ENCODE assay signal across 23 mouse cellular contexts in genomic region chr7:134463380-134463779, GRCm38 (mm10).
"Had no signal": no experiment of that assay in that cellular context is flagged by ENCODE, and none has a peak within 500 bp of the region (broad histone marks: within the 10 kb centered on the region; RNA-seq: fewer than 3 reads in every experiment).

No protein-coding gene starts in this region.

- DNase-seq: cerebellum, adult 8-10 months; cerebellum, adult 9-10 months; cerebellum, adult 9-11 months; cerebellum, postnatal 10 days; cerebellum, postnatal 14 days; cerebellum, postnatal 25 days; cerebellum, postnatal 36 days; embryo, embryonic 11 days; forebrain, postnatal 0 days; gastrocnemius, adult 2 months; gastrocnemius, postnatal 10 days; gastrocnemius, postnatal 25 days; gastrocnemius, postnatal 36 days had no signal

- H3K36me3 ChIP-seq: embryonic facial prominence, embryonic 10.5 days; embryonic facial prominence, embryonic 12.5 days; embryonic facial prominence, embryonic 13.5 days; embryonic facial prominence, embryonic 15.5 days; forebrain, embryonic 10.5 days; forebrain, embryonic 12.5 days; forebrain, embryonic 15.5 days had no signal

- H3K4me1 ChIP-seq: embryonic facial prominence, embryonic 10.5 days; embryonic facial prominence, embryonic 12.5 days; embryonic facial prominence, embryonic 13.5 days; embryonic facial prominence, embryonic 15.5 days; forebrain, embryonic 15.5 days had no signal

- H3K9me3 ChIP-seq: embryonic facial prominence, embryonic 10.5 days; embryonic facial prominence, embryonic 12.5 days; embryonic facial prominence, embryonic 13.5 days; embryonic facial prominence, embryonic 15.5 days; forebrain, embryonic 10.5 days; forebrain, embryonic 12.5 days; forebrain, embryonic 13.5 days; forebrain, embryonic 15.5 days had no signal

- H3K27me3 ChIP-seq: embryonic facial prominence, embryonic 12.5 days; embryonic facial prominence, embryonic 13.5 days; embryonic facial prominence, embryonic 15.5 days; forebrain, embryonic 12.5 days; forebrain, embryonic 13.5 days; forebrain, embryonic 15.5 days had no signal

- H3K4me3 ChIP-seq: embryonic facial prominence, embryonic 10.5 days; embryonic facial prominence, embryonic 12.5 days; embryonic facial prominence, embryonic 13.5 days; embryonic facial prominence, embryonic 15.5 days; erythroblast, embryonic 14.5 days; forebrain, embryonic 10.5 days; forebrain, embryonic 12.5 days; forebrain, embryonic 13.5 days; forebrain, embryonic 15.5 days; gastrocnemius, adult 2 months; heart, adult 2 months had no signal

- H3K27ac ChIP-seq: embryonic facial prominence, embryonic 10.5 days; embryonic facial prominence, embryonic 12.5 days; embryonic facial prominence, embryonic 13.5 days; embryonic facial prominence, embryonic 15.5 days; forebrain, embryonic 10.5 days; forebrain, embryonic 12.5 days; forebrain, embryonic 13.5 days; forebrain, embryonic 15.5 days; gastrocnemius, adult 2 months; heart, adult 2 months had no signal
